Mouse (Mus musculus): ENCODE measurements around the gene Rpap3.

DNA sequence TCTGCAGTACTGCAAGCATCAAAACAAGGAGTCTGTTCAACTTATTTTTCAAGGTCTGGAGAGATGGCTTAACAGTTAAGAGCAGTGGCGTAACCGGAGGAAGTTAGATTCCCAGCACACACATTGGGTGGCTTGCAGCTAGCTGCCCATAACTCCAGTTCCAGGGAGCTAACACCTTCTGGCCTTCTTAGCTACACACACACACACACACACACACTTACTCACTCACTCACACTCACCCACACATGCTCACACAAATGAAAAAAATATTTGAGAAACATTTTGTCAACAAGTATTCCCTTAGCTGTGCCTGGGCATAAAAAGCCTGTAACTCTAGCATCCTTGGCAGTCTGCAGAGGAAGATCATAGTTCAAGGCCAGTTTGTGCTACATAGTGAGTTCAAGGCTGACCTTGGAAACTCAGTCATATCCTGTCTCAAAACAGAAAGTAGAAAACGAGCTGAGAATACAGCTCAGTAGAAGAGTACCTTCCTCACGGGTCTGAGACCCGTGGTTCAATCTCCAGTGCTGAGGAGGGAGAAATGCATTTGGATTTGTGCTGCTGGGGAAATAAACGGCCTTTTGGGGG, 19.7 kb upstream of the Rpap3 start:
- TF ChIP-seq CHD2 (IDR thresholded peaks at IDR 0.05; ENCODE audit: low read depth, low read length) = no peak
- no peak for TF ChIP-seq ZC3H11A (IDR thresholded peaks at IDR 0.05; ENCODE audit: borderline replicate concordance, low read depth, low read length)

Measured in ES-E14 (cell line).